Mouse (Mus musculus) heart, adult 2 months (tissue): ENCODE data around the gene Frk. TPM values are rescaled to one million over a fixed set of nuclear protein-coding genes. Genes with fewer than 3 reads are reported as not detected.
A peak's percentile ranks its signal among the peaks of the same experiment; 100 is the strongest.

Experiments
- DNase-seq, 2 experiments: peaks; one replicate each; pipeline ENCODE4 v3.0.0; 2021
- H3K27ac ChIP-seq: fragments of 200-600 bp; 2 replicates; pipeline ENCODE4 v1.8.1; 2022
- H3K27me3 ChIP-seq: fragments of 200-500 bp; 2 replicates; pipeline ENCODE4 v1.6.1; 2012; ENCODE audit warnings: mild to moderate bottlenecking, low read length, inconsistent platforms, mixed read lengths; ENCODE audit not compliant: control insufficient read depth, insufficient read depth
- H3K36me3 ChIP-seq: fragments of 200-500 bp; 2 replicates; pipeline ENCODE4 v1.6.1; 2012; ENCODE audit warnings: low read length, inconsistent platforms; ENCODE audit not compliant: control insufficient read depth, insufficient read depth
- H3K4me1 ChIP-seq: fragments of 200-500 bp; 2 replicates; pipeline ENCODE4 v1.6.1; 2011; ENCODE audit warnings: low read length; ENCODE audit not compliant: control insufficient read depth, insufficient read depth
- H3K4me3 ChIP-seq: fragments of 200-600 bp; 2 replicates; pipeline ENCODE4 v1.8.1; 2022
- H3K79me2 ChIP-seq: fragments of 200-500 bp; replicated peaks from 2 replicates; pipeline ENCODE4 v1.6.1; 2012; ENCODE audit warnings: mild to moderate bottlenecking, inconsistent platforms, low read length, moderate library complexity, mixed read lengths; ENCODE audit not compliant: control insufficient read depth, insufficient read depth
- H3K9ac ChIP-seq: fragments of 200-500 bp; 2 replicates; pipeline ENCODE4 v1.6.1; 2012; ENCODE audit warnings: low read depth, mild to moderate bottlenecking, control low read depth, inconsistent platforms, low read length, mixed read lengths
- CTCF ChIP-seq: fragments of 200-600 bp; IDR thresholded peaks from 2 replicates; pipeline ENCODE4 v1.8.1; 2022; ENCODE audit warnings: antibody characterized with exemption, mild to moderate bottlenecking, moderate library complexity
- EP300 ChIP-seq: fragments of 200-500 bp; IDR thresholded peaks from 2 replicates; pipeline ENCODE4 v1.6.1; 2011; ENCODE audit warnings: low read depth, low read length, control low read depth; ENCODE audit not compliant: insufficient read depth
- POLR2A ChIP-seq: fragments of 200-500 bp; IDR thresholded peaks from 2 replicates; pipeline ENCODE4 v1.6.1; 2011; ENCODE audit warnings: mild to moderate bottlenecking, low read depth, low read length, control low read depth; ENCODE audit not compliant: insufficient read depth
- WGBS: fragments of 180-500 bp; shearing (Covaris S2); methylation state at CpG from one replicate; pipeline ENCODE4 v1.1.7; 2018; 5-methylcytosine and 5-hydroxymethylcytosine counted together
- intact Hi-C: fragments of 180-260 bp; cut with DNase I; formaldehyde crosslinking; loops from one replicate; pipeline ENCODE4 v1.15.1; 2025
- polyA plus RNA-seq: library from polyadenylated mRNA; depleted of rRNA; stranded (reverse); fragments of >200 nt; gene quantifications from 2 replicates; pipeline ENCODE4 v1.2.3, GENCODE M21; 2012
- total RNA-seq, 2 experiments: library from RNA; stranded (reverse); gene quantifications; 2 replicates each; pipeline ENCODE4 v1.2.3; 2021

Frk gene
- total and polyA plus RNA-seq, 3 experiments = 0.70 to 2.0 (median 1.9) TPM

- Histone ChIP-seq H3K4me3 (no peak overlapping the region), H3K4me1 (no peaks in the 10 kb centered on the region), H3K27ac (no peak overlapping the region), H3K79me2 (no peaks in the 10 kb centered on the region), H3K9ac (no peak overlapping the region), H3K27me3 (no peaks in the 10 kb centered on the region), H3K36me3 (no peaks in the 10 kb centered on the region)
- no peak for DNase-seq
- intact Hi-C loops = no loop called here
- 77% methylated on average over 3 of the region's 3 CpGs for WGBS
- no peak for TF ChIP-seq POLR2A
- TF ChIP-seq CTCF = no peak
- no peak for TF ChIP-seq EP300
Measured at GRCm38 (mm10) chr10:34541717-34542490, 58.7 kb downstream of the Frk start.

GRCm38 (mm10) chr10:34550612-34551011 lies 67.4 kb downstream of the Frk start:
- no peak for DNase-seq
- WGBS = 88% methylated on average over 5 of the region's 5 CpGs
- intact Hi-C loops = no loop called here
- no peak for TF ChIP-seq CTCF
- TF ChIP-seq POLR2A = no peak
- no peak for TF ChIP-seq EP300
- H3K79me2 ChIP-seq = no peaks in the 10 kb centered on the region
- no peak overlapping the region for H3K27ac ChIP-seq
- H3K9ac ChIP-seq = no peak overlapping the region
- H3K27me3 ChIP-seq = no peaks in the 10 kb centered on the region
- H3K4me3 ChIP-seq = no peak overlapping the region
- H3K36me3 ChIP-seq = no peaks in the 10 kb centered on the region
- H3K4me1 ChIP-seq = no peaks in the 10 kb centered on the region

GRCm38 (mm10) chr10:34551636-34552035 lies 68.4 kb downstream of the Frk start:
- Histone ChIP-seq H3K79me2 (no peaks in the 10 kb centered on the region), H3K27me3 (no peaks in the 10 kb centered on the region), H3K4me3 (no peak overlapping the region), H3K4me1 (no peaks in the 10 kb centered on the region), H3K27ac (no peak overlapping the region), H3K9ac (no peak overlapping the region), H3K36me3 (no peaks in the 10 kb centered on the region)
- TF ChIP-seq EP300 = no peak
- no peak for TF ChIP-seq POLR2A
- no peak for TF ChIP-seq CTCF
- 75% methylated on average over 5 of the region's 5 CpGs for WGBS
- intact Hi-C loops = no loop called here
- no peak for DNase-seq

- intact Hi-C loops = no loop called here
- no peak overlapping the region for H3K27ac ChIP-seq
- no peak overlapping the region for H3K9ac ChIP-seq
- H3K4me1 ChIP-seq = no peaks in the 10 kb centered on the region
- no peak overlapping the region for H3K4me3 ChIP-seq
- H3K27me3 ChIP-seq = no peaks in the 10 kb centered on the region
- TF ChIP-seq EP300 (no peak), POLR2A (no peak), CTCF (no peak)
- 92% methylated on average over 1 of the region's 1 CpGs for WGBS
- DNase-seq = no peak
- H3K79me2 ChIP-seq = no peaks in the 10 kb centered on the region
- no peaks in the 10 kb centered on the region for H3K36me3 ChIP-seq
Measured at GRCm38 (mm10) chr10:34563518-34564176, 80.4 kb downstream of the Frk start.

- Histone ChIP-seq H3K27ac (no peak overlapping the region), H3K36me3 (no peaks in the 10 kb centered on the region), H3K79me2 (no peaks in the 10 kb centered on the region), H3K9ac (no peak overlapping the region), H3K4me3 (no peak overlapping the region), H3K27me3 (no peaks in the 10 kb centered on the region), H3K4me1 (no peaks in the 10 kb centered on the region)
- TF ChIP-seq EP300 = no peak
- no peak for TF ChIP-seq CTCF
- TF ChIP-seq POLR2A = no peak
- intact Hi-C loops = loop anchor here (10.0 kb wide), 1 partner anchor 181 kb away; no protein-coding TSS in a partner anchor
- no peak for DNase-seq
Measured at GRCm38 (mm10) chr10:34615474-34615873, 132.3 kb downstream of the Frk start.

- TF ChIP-seq EP300 (no peak), CTCF (peak; percentile 50)
- Histone ChIP-seq H3K4me1 (no peaks in the 10 kb centered on the region), H3K79me2 (no peaks in the 10 kb centered on the region), H3K27me3 (no peaks in the 10 kb centered on the region), H3K27ac (no peak overlapping the region), H3K36me3 (no peaks in the 10 kb centered on the region), H3K9ac (no peak overlapping the region), H3K4me3 (no peak overlapping the region)
- intact Hi-C loops = loop anchor here (10.0 kb wide), 1 partner anchor 182 kb away; no protein-coding TSS in a partner anchor
- WGBS = 60% methylated on average over 2 of the region's 2 CpGs
- DNase-seq = no peak
Measured at GRCm38 (mm10) chr10:34617216-34617615, 134.0 kb downstream of the Frk start.
